Mouse (Mus musculus) telencephalon, adult 2 months (tissue): ENCODE measurements around the gene P2rx7.

Experiments
- DNase-seq: peaks from one replicate; pipeline ENCODE4 v3.0.0-alpha.2; 2011; ENCODE audit warnings: low read depth, low spot score

Gene P2rx7

DNA sequence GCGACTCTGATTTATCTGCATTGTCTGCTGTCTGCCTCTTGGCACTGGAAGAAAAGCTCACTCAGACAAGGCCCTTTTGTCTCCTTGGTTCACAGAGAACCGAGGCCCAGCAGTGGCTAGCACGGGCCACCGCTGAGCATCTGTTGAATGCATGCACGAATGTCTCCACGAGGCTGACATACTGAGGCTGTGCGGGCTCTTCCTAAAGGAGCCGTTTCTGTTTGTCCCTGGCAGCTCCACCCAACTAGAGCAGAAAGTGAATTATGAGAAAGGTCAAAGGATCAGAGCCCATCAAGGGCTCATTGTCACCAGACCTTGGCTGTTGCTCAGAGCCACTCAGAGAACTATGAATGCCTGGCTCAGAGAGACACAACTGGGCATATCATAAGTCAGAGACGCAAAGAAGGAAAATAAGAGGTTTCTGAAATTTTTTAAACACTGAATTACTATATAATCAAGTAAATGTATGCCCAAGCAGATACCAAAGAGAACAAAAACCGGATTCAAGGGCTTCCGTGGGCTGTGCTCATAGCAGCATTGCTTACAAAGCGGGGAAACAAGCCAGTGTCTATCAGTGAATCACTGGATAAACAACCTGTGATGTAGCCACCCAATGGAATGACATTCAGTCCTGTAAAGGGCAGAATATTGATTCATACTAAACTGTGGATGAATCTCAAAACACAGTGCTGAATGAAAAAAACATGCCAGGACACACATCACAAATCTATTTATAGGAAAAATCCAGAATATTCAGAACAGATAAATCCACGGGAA is 49.9 kb downstream of the P2rx7 start:
- DNase-seq, result peak; percentile 81

DNA sequence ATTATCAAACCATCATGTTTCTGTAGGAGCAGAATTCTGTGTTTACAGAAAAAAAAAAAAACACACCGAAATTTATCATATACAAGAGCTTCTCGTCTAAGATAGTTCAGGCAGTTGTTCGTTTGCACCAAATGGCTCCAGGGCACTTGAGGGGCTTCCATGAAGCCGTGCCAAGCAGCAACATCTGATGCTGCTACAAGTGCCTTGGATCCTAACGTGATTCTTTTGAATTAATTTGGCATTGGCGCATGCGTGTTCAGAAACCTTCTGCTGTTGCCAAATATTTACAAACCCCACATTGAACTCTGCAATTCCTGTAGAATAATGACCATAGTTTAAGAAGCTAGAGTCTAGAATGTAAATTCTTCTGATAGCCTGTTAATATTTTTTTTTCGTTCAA is 51.8 kb downstream of the P2rx7 start:
- no peak for DNase-seq

DNA sequence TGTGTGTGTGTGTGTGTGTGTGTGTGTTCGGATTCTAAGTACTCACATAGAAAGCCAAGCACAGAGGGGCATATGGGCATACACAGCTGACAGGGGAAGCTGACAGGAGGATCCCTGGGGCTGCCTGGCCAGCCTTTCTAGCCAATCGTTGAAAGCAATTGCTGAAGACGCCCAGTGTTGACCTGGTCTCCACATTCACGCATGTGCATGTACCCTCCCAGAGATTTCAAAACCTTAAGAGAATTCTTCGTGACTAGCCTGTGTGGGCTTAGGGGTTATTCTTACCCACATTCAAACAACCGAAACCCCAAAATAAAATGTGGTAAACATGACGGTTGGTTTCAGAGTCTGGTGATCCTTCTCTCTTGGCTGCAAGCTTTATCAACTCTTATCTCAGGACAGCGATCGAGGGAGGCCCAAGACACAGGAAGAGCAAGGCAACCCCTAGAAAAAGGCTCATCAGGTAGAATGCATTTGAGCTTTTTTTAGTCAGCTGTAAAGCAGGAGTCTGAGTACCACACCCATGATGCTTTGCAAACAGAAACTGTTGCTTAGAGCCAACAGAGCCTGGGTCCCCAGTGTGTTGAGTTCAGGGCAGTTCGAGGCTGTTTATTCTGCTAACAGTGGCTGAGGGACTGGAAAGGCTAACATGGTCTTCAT is 54.5 kb downstream of the P2rx7 start:
- no peak for DNase-seq

DNA sequence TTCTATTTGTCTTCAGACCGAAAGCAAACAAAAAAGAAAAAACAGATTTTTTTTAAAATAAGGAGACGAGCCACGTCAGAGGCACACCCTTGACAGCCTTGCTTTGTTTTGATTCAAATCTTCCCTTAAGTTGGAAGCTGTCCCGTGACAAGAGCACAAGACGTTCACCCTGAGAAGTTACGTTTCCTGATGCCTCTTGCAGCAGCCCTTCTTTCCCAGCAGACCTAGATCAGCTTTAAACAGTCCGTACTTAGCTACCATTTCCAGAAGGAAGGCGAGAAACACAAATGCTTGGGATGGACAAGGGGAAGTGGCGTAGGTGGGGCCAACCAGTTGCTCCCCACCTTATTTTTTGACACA is 55.0 kb downstream of the P2rx7 start:
- DNase-seq, result no peak

DNA sequence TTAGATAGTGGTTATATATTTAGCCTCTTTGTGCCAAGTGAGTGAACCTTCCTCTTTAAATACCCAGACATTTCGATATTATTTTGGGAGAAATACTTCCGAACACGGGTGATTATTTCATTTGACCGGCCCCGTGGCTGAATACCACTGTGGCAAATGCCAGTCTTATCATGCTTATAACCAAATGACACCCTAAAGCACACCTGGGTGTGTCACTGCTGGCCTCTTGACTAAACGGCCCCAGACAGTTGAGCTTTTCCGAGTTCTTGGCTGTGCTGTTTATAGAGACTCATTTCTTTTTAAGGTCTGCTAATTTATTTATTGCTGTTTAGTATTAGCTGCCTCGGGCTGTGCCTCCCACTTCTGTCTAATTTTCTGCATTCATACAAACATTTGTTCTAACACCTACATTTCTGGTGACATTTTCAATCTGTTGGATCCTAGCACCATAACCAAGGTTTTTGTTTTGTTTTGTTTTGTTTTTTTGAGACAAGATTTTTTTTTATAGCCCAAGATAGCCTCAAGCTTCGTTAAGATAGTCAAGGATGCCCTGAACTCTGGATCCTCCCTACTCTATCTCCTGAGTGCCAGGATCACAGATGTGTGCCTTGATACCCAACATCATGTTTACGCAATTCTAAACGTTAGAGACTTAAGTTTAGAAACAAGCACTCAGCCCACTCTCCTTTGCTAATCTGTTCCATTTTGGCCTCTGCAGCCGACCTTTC is 56.6 kb downstream of the P2rx7 start:
- no peak for DNase-seq

DNA sequence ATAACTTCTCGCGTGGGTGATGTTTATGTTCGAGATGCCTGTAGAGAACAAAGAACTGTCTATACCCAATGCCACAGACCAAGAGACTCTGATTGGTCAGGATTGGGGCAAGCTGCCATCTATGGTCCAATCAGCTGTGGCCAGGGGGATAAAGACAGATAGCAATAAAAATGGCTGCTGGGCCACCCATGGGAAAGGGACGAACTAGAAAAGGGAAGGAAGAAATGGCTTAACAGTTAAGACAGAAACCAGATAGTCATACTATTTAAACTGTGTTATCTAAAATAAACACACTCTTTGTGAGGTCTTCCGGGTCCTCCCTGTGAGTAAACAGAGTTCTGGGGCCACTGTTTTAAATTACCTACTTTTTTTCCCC is 57.1 kb downstream of the P2rx7 start:
- no peak for DNase-seq

DNA sequence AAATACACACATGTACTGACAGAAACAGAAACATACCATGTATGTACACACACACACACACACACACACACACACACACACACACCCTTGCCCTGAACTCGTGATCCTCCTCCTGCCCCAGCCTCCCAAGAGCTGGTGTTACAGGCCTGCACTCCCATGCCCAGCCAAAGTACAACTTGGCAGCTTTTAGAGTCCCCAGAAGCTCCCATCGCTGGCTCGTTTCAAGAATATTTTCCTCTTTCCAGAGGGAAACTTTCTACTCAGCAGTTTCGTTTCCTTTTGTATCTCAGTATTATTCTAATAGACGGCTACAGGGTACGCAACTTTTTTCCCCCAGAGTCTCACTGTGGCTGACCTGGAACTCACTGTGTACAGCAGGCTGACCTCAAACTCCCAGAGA is 58.4 kb downstream of the P2rx7 start:
- no peak for DNase-seq

DNA sequence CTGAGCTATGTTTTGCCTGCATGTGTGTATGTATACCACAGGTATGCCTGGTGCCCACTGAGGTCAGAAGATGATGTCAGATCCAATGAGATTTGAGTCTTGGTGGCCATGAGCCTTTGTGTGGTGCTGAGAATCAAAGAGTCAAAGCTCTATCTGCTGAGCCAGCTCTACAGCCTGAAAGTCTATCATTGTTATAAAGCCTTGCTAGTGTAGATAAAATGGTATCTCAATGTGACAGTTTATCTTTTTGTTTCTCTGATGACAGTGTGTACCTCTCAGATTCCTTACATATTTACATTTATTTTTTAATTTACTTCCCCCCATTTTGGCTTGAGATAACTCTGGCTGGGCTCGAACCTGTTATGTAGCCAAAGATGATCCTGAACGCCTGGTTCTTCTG is 59.9 kb downstream of the P2rx7 start:
- no peak for DNase-seq

DNA sequence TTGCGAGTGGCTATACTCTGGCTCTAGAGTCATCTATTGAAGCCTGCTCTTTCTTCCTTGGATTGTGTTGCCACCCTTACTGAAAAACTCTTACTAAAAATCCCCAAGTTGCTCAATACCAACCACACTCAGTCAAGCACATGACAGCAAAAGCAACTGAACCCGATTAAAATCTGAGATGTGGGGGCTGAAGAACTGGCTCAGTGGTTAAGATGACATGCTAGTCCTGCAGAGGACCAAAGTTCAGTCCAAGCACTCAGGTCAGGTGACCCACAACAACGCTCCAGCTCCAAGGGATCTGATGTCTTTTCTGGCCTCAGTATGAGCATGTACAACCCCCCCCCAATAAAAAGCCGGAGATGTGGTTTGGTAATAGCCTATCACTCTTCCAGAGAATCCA is 60.9 kb downstream of the P2rx7 start:
- DNase-seq, result no peak

DNA sequence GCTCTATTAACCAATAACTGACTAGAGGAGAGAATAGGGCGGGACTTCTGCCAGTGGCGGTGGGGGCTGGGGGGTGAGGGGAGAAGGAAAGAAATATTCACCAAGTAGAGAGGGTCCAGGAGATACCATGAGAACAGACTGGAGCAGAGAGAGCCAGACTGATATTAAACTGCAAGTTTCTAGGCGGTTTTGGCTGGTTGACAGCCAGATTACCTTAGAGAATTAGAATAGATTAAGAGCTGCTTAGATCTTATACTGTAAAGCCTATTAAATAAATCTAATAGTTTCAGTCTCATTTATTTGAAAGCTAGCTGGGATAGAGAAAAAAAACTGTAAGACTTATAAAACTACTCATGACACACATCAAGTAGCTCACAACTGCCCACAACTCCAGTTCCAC is 61.5 kb downstream of the P2rx7 start:
- DNase-seq, result no peak

DNA sequence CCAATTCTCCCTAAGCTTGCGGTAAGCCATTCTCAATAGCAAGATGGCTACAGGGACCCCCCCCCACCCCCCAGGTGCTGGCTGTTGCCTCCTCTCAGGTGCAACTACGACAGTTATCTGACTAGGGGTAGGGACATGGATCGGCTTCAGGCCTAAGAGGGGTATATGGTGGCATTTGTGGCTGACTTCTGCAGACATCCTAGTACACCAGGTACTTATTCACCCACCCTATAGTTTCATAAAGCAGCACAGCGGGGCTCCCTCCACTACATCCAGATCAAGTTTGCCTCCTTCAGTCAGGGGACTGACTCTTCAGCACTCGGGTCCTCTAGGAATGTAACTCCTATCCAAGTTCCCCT is 63.2 kb downstream of the P2rx7 start:
- DNase-seq, result no peak

DNA sequence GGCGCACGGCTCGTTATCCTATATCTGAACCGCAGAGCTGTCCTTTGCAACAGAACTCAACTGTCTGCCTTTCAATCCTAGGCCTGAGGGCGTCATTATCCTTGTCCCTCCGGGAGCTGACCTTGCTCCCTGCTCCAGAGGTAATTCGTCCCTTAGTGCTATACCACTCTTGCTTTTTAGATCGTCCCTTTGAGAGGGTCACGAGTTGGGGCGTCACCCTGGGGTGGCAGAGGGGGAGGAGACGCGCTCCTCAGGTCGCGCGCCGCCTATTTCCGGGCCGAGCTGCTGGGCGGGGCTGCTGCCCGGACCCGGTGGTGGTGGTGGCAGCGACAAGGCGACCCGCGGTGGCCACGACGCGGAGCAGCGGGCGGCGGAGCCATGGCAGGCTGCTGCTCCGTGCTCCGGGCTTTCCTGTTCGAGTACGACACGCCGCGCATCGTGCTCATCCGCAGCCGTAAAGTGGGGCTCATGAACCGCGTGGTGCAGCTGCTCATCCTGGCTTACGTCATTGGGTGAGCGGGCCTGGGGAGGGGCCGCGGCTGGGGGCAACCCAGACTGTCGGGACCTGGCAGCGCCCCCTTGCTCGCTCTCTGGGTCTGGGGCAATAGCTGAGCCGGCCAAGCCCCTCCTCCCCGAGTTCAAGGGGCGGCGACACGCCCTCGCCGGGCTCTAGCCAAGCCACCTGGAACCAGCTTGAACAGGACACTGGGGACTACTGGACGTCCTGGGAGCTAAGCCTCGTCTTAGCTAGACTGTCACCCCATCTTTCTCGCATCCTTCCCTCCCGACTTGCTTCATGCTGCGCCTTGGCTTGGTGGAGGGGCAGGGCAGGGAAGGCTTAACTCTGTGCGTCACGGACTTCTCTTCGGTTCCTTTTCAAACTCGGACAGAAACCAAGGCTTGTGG is 63.8 kb downstream of the P2rx7 start, which contains the start of gene P2rx4:
Gene P2rx4 (plus strand): TSS at position 269 of the 906 bp plus-strand sequence.
- DNase-seq, result peak; percentile 76

DNA sequence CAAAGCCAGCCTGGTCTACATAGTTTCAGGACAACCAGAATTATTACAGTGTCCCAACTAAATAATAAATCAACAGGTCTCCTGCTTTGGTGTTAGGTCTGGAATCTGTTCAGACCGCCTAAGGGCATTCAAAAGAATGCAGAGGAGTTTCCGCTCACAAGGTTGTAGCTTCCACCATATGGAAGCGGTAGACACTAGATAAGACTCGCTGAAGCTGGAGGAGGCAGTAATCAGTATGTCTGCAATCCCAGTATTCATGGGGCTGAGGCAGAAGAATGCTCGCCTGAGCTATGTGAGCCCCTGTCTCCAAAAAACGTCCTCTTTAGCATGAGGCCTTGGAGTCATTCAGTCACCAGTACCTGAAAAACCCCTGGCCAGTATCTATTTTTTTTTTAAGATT is 65.1 kb downstream of the P2rx7 start:
- DNase-seq, result no peak

DNA sequence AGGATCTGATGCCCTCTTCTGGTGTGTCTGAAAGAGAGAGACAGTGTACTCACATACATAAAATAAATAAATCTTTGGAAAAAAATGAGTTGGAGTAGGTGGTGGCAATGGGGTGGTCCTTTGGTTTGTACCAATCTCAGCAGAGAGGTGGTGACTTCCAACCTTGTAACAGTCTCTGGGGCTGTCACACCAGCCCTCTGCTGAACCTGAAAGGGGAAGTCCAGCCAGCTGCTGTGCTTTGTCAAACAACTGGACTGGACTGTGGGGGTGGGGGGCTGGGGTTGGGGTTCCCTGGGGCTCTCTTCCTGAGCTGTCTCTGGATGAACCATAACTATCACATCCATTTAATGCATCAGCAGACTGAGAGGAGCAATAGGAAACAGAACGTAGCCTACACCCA is 72.0 kb downstream of the P2rx7 start:
- DNase-seq, result no peak

DNA sequence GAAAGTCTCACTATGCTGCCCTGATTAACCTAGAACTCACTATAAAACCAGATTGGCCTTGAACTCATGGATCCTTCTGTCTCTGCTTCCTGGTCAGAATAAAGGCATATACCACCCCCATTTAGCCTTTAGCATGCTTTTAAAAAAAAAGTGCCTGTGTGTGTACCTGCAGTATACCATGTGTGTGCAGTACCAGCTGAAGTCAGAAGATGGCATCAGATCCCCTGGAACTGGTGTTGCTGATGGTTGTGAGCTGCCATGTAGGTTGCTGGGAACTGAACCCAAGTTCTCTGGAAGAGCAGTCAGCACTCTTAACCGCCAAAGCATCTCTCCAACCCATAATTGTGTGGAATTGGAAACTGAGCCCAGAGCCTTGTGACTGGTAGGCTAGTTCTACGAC is 73.1 kb downstream of the P2rx7 start:
- DNase-seq, result no peak

DNA sequence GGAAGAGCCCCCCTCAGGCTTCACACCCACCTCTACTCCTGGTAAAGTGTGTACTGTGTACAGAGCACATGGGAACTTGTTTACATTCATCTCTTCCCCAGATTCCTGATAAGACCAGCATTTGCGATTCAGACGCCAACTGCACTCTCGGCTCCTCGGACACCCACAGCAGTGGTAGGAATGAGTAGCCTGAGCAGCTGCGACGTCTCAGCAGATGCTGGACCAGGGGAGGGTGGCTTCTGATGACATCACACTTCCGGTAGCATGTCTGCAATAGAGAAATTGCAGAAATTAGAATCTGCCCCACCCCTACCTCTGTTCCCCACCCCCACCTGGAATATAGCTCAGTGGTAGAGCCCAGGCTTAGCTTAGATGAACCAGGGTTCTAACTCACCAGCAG is 74.7 kb downstream of the P2rx7 start:
- no peak for DNase-seq

DNA sequence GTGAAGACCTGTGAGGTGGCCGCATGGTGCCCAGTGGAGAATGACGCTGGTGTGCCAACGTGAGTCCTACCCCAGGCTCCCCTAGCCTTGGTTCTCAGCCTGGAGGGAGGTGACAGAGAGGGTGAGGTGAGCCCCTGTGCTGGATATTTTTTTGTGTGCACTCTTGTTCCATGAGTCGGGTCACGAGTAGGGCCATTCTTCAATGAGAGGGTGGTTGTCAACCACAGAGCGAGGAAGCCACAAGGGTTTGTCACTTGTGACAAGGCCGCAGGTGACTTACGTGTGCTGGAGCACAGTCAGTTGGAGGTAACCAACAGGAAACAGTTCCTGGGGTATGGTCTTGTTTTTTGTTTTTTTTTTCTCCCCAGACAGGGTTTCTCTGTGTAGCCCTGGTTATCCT is 75.5 kb downstream of the P2rx7 start:
- no peak for DNase-seq

DNA sequence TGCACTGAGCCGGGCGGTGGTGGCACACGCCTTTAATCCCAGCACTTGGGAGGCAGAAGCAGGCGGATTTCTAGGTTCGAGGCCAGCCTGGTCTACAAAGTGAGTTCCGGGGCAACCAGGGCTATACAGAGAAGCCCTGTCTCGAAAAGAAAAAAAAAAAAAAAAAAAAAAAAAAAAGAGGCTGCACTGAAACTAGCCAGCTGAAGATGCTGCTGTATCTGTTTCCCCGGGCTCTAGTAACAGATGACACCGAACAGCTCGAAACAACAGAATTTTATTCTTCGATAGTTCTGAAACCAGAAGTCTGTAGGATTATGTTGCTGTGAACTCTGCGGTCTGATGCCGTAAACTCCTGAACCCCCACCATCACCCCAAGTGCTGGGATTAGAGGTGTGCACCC is 81.7 kb downstream of the P2rx7 start:
- DNase-seq, result no peak

DNA sequence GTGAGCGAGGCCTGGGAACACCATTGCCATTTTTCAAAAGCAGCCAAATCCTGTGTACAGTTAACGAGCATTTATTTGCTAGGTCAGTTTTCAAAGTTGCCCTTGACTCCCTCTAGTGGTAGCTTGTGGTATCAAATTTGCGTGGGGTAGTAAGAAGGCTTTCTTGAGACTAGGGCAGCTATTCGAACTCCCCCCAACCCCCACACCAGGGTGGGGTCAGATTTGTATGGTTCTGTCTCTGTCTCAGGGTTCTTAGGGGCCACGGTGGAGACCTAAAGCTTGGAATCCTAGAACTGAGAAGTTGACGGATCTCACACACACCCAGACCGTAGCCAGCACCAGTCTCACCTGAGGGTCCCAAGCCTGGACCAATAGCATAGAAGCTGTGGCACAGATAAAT is 82.4 kb downstream of the P2rx7 start:
- peak; percentile 82 for DNase-seq

DNA sequence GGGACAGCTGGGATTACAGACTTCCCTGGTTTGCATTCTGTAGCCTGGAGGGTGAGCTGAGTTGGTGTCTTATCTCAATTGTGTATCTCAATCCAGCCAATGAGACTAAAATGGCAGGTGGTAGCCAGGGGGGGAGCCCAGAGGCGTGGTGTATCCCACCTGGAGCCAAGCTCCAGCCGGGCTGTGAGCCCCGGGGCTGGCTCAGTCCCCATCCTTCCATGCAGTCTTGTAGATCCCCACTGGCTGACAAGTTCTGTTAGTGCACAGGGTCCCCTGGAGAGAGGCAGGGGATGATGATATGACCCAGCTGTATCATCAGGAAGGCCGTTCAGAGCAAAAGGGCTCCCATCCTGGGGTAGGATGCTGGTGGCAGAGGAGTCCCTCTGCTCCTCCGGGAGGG is 82.9 kb downstream of the P2rx7 start:
- DNase-seq, result no peak

DNA sequence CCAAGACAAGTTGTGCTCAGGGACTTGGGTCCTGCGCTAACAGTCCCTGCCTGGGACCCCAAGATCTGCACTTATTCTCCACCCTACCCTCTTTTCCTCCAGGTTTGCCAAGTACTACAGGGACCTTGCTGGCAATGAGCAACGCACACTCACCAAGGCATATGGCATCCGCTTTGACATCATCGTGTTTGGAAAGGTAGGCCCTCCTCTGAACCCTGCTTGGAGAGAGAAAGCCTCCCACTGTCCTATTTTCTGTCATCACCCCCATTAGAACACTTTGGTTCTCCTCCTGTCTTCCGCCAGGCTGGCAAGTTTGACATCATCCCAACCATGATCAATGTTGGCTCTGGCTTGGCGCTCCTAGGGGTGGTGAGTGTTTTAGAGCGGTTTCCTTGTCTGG is 83.4 kb downstream of the P2rx7 start:
- DNase-seq, result no peak

DNA sequence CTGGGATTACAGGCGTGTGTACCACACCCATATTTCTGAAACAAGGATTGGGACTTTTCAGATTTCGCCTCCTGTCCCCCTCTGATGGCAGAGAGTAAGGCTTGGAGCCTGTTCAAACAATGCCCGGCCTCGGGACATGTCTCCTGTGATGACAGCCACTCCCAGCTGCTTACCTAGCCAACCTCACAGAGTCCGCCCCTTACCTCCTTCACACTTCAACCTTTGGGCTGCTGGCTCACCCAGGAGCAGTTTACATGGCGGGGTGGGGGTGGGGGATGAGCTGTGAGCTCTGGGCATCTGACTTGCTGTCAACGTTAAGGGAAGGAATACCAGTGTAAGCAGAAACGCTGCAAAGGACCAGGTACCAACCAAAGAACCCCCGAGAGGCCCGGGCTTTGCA is 87.1 kb downstream of the P2rx7 start:
- DNase-seq, result no peak
